Comparison of ENCODE assay signal across 16 mouse cellular contexts in the genomic region with DNA sequence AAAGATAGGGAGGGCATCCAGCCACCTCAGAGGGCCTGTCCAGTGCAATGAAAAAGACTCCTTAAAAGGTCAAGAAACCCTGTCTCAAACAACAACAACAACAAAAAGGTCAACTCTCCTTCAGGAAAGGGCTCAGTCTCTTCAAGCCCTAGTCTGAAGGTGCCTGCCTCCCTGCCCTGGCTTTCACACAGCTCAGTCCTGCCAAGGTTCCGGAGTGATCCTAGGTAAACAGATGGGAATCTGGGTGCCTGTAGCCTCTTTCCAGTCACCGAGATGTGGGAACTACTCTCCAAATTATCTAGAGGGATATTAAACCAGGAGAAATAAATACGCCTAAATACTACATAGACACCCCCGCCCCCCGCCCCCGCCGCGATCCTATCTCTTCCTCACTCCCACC. TPM values are rescaled to one million over a fixed set of nuclear protein-coding genes. Genes with fewer than 3 reads are reported as not detected.
DNase-seq lines count a peak whose midpoint lies in the region; ATAC-seq lines count a peak whose summit lies in the region.
"Had no signal": no experiment of that assay in that cellular context is flagged by ENCODE, and none has a peak within 500 bp of the region (broad histone marks: within the 10 kb centered on the region; RNA-seq: fewer than 3 reads in every experiment).

No protein-coding gene starts in this region.

- no peaks in the 10 kb centered on the region for H3K9me3 ChIP-seq in kidney, embryonic 14.5 days (ENCODE audit: control insufficient read depth, low read length)
- H3K9me3 ChIP-seq in intestine, embryonic 15.5 days: no peaks in the 10 kb centered on the region
- no peaks in the 10 kb centered on the region for H3K9me3 ChIP-seq in liver, embryonic 16.5 days (replicated peaks; ENCODE audit: control insufficient read depth, low read length)

- peak overlapping the region; percentile 21; the same call in 1 of the 2 replicates for H3K4me2 ChIP-seq in kidney, embryonic 14.5 days (replicated peaks; ENCODE audit: low read depth, low read length)
- H3K4me2 ChIP-seq in intestine, embryonic 15.5 days (replicated peaks): peak overlapping the region; percentile 55
- peak overlapping the region; percentile 46 for H3K4me2 ChIP-seq in liver, embryonic 16.5 days (ENCODE audit: low read depth, low read length)

- H3K27me3 ChIP-seq in kidney, embryonic 14.5 days (ENCODE audit: control insufficient read depth, insufficient read depth, low read length): peaks cover 46% of the 10 kb centered on the region
- H3K27me3 ChIP-seq in intestine, embryonic 15.5 days (replicated peaks): peaks cover 11% of the 10 kb centered on the region; the same call in 1 of the 2 replicates
- H3K27me3 ChIP-seq in liver, embryonic 16.5 days (ENCODE audit: control insufficient read depth, insufficient read depth, low read depth, low read length): peaks cover 20% of the 10 kb centered on the region

- no peak for ATAC-seq in kidney, embryonic 14.5 days (ENCODE audit: low FRiP score, low TSS enrichment)
- ATAC-seq in intestine, embryonic 15.5 days: no peak
- no peak for ATAC-seq in liver, embryonic 16.5 days (ENCODE audit: low read depth)

- DNase-seq in cerebellum, postnatal 10 days: peak; percentile 43 to 45
- no peak for DNase-seq in cerebellum, postnatal 4 days (ENCODE audit: low spot score in 2 of 2)
- DNase-seq in kidney, postnatal 14 days: no peak
- no peak for DNase-seq in adrenal gland, postnatal 4 days (ENCODE audit: low spot score in 2 of 2)
- DNase-seq in B cell, adult 2 months: no peak
- DNase-seq: adrenal gland, postnatal 36 days; gastrocnemius, postnatal 36 days; kidney, adult 11 months; kidney, postnatal 36 days; lung, postnatal 14 days had no signal

- WGBS in kidney, embryonic 14.5 days: 20% methylated on average over 8 of the region's 8 CpGs
- 20% methylated on average over 8 of the region's 8 CpGs for WGBS in intestine, embryonic 15.5 days
- WGBS in liver, embryonic 16.5 days (ENCODE audit: insufficient replicate concordance): 7% methylated on average over 8 of the region's 8 CpGs

- no peak overlapping the region for H3K27ac ChIP-seq in kidney, embryonic 14.5 days (ENCODE audit: low read depth, low read length)
- H3K27ac ChIP-seq in intestine, embryonic 15.5 days: peak overlapping the region; percentile 85
- H3K27ac ChIP-seq in liver, embryonic 16.5 days (ENCODE audit: low read length): no peak overlapping the region; the same call in 1 of the 2 replicates

- peaks cover 7% of the 10 kb centered on the region; the same call in 1 of the 2 replicates for H3K4me1 ChIP-seq in kidney, embryonic 14.5 days (ENCODE audit: control insufficient read depth, insufficient read depth, low read length)
- peaks cover 3% of the 10 kb centered on the region for H3K4me1 ChIP-seq in intestine, embryonic 15.5 days (replicated peaks)
- H3K4me1 ChIP-seq in liver, embryonic 16.5 days (ENCODE audit: control insufficient read depth, low read depth, low read length): no peaks in the 10 kb centered on the region

- no peak overlapping the region for H3K4me3 ChIP-seq in kidney, embryonic 14.5 days (ENCODE audit: low read length)
- peak overlapping the region; percentile 32 for H3K4me3 ChIP-seq in intestine, embryonic 15.5 days (replicated peaks)
- H3K4me3 ChIP-seq in liver, embryonic 16.5 days (ENCODE audit: low read depth, low read length): peak overlapping the region; percentile 42

- H3K36me3 ChIP-seq in kidney, embryonic 14.5 days (ENCODE audit: control insufficient read depth, insufficient read depth, low read length): no peaks in the 10 kb centered on the region
- H3K36me3 ChIP-seq in intestine, embryonic 15.5 days: no peaks in the 10 kb centered on the region
- no peaks in the 10 kb centered on the region for H3K36me3 ChIP-seq in liver, embryonic 16.5 days (ENCODE audit: control insufficient read depth, insufficient read depth)
- H3K36me3 ChIP-seq: G1E had no signal

- H3K9ac ChIP-seq in kidney, embryonic 14.5 days (ENCODE audit: low read depth, low read length): no peak overlapping the region
- peak overlapping the region; percentile 32; the same call in 1 of the 2 replicates for H3K9ac ChIP-seq in intestine, embryonic 15.5 days
- H3K9ac ChIP-seq in liver, embryonic 16.5 days (ENCODE audit: low read depth, low read length): no peak overlapping the region

RNA-seq across cellular contexts. Expression of a gene that starts 2.6 kb away (rescaled TPM):
- polyA plus RNA-seq in kidney, embryonic 14.5 days (2014; fragmentation: Nextera tagmentation; extraction: Ambion mirVana): 0.10 and 0.46 TPM in 2 replicates
- 10.4 and 10.5 TPM in 2 replicates for polyA plus RNA-seq in intestine, embryonic 15.5 days (2015; fragmentation: Nextera tagmentation; extraction: Ambion mirVana)
- 2.2 and 2.9 TPM in 2 replicates for polyA plus RNA-seq in liver, embryonic 16.5 days (2015; fragmentation: Nextera tagmentation; extraction: Ambion mirVana)
- 1 to 10 TPM; 3.4 to 5.2 TPM for total RNA-seq in adrenal gland, postnatal 4 days (2021)
- total RNA-seq: hematopoietic stem cell, adult 5-6 weeks; layer of hippocampus, postnatal 25 days had no signal
- polyA plus RNA-seq: G1E had no signal

Comparison
In these comparisons a context has a peak if more than half of its experiments do, and no peak if none do; other contexts are left out.
1. DNase-seq: peak in cerebellum, postnatal 10 days (2 of 2); none in cerebellum, postnatal 4 days (0 of 2), kidney, postnatal 14 days (single experiment), adrenal gland, postnatal 4 days (0 of 2) and B cell, adult 2 months (0 of 2).
2. Peak in every context shown above with its lines, with median percentiles within 50 percentile points of each other: H3K4me2 ChIP-seq.